Mouse (Mus musculus) thymus, adult 18-20 months (tissue): ENCODE results near the gene Pdcd4.

Source experiments
- DNase-seq, 2 experiments: peaks; one replicate each; pipeline ENCODE4 v3.0.0; 2022; ENCODE audit warnings: mixed read lengths in 2 of 2

The Pdcd4 gene

GRCm38 (mm10) chr19:53892061-53892460 lies at the start of gene Pdcd4:
Gene Pdcd4, plus strand, starts transcription at chr19:53892231.
- DNase-seq: peak in 1 of 2 experiments; percentile 37

GRCm38 (mm10) chr19:53843972-53844371 lies 48.1 kb upstream of the Pdcd4 start:
- DNase-seq: no peak

- no peak for DNase-seq
Observed at GRCm38 (mm10) chr19:53848272-53848995, 43.6 kb upstream of the Pdcd4 start.

- no peak for DNase-seq
Observed at GRCm38 (mm10) chr19:53850166-53850922, 41.7 kb upstream of the Pdcd4 start.

DNA sequence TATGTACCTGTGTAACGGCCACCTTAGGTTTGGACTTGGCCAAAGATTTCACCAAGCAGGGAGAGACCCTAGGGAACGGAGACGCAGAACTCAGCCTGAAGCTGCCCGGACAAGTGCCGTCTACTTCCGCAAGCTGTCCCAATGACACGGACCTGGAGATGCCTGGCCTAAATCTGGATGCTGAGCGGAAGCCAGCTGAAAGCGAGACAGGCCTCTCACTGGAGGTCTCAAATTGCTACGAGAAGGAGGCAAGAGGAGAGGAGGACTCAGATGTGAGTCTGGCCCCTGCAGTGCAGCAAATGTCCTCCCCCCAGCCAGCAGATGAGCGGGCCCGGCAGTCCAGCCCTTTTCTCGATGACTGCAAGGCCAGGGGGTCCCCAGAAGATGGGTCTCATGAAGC lies 40.7 kb upstream of the Pdcd4 start:
- no peak for DNase-seq

DNA sequence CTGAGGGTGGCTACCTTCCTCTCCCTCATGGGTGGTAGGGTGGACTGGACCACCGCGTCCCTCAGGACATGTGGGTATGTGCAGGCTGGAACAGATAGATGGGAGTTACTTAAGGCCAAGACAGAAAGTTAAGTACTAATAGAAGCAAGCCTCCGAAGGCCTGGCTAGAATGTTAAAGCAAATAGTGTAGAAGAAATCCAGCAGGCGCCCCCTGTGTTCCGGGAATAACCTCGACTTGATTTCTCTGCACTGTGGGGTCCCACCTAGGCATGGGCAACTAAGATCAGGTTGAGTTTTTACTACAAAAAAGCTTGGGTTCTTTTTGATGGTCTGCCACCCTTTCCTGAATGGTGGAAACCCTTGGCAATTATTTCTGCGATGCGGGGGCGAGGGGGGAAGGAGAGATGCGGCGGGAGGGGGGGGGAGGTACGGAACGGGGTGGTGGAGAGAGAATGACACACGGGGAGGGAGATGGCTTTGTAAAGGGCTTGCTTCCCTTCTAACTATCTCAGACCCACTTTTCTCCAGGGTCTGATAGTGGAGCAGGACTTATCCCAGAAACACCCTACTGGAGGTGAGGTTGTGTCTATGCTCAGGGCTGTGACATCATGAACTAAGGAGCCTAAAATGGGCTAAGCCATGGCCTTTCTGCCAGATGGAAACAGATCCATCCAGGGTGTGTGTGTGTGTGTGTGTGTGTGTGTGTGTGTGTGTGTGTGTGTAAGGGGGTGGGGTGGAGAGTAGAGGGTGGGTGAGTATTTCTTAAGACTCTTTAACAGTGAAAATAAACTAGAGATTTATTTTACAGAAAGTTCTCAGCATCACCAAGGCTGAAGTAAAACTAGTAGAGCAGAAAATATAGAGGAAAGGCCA lies 40.0 kb upstream of the Pdcd4 start:
- no peak for DNase-seq

DNA sequence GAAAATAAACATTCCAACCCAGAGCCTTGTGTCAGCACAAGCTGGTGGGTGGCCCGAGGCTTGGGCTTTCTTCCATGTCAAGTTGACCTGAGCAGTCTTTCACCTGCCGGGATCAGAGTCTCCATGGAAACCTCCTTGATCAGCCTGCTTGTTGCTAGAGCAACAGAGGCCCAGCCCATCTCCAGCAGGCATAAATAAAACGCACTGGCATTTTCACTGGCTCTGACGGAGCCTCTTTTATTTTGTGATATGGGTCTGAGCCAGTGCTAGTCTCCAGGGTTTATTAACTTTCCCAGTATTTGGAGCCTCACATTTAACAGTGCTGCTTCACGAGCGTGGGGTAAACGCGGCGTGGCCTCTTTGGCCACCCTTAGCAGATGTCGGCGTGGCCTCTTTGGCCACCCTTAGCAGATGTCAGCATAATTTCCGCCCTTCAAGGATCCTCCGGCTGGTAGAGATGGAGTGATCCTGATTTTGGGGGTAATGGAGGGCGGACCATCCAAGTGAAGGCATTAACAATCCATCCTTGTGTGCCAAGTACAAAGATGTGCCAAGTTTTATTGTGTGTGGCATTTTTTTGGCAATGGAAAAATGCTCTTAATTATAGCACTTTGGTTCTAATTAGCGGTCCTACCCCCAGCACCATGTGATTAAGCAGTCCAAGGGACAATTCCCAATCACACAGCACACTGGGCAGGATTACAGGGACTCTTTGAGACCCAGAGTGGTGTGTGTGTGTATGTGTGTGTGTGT lies 39.2 kb upstream of the Pdcd4 start:
- DNase-seq: no peak

- no peak for DNase-seq
Observed at GRCm38 (mm10) chr19:53854978-53855377, 37.1 kb upstream of the Pdcd4 start.

DNA sequence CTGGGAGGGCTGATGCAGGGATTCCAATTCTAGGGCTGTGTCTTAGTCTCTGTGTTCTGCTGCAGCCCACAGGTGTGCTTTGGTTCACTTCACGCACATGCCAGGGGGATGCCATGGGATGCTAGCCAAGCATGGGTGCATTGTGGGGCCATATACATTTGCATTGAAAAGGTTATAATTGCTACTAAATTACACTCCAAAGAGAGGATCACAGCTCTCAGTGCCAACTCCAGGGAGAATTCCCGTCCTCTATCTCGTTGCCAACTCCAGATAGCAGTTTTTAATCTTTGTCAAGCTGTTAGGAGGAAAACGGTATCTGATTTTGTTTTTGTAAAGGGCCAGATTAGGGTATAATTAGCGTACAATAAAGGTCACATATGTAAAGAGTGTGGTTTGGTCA lies 36.2 kb upstream of the Pdcd4 start:
- no peak for DNase-seq

- DNase-seq: no peak
Observed at GRCm38 (mm10) chr19:53856794-53857193, 35.2 kb upstream of the Pdcd4 start.

GRCm38 (mm10) chr19:53857962-53858361 lies 34.1 kb upstream of the Pdcd4 start:
- DNase-seq: no peak

GRCm38 (mm10) chr19:53859149-53859548 lies 32.9 kb upstream of the Pdcd4 start:
- no peak for DNase-seq

GRCm38 (mm10) chr19:53859593-53859992 lies 32.4 kb upstream of the Pdcd4 start:
- DNase-seq: no peak

DNA sequence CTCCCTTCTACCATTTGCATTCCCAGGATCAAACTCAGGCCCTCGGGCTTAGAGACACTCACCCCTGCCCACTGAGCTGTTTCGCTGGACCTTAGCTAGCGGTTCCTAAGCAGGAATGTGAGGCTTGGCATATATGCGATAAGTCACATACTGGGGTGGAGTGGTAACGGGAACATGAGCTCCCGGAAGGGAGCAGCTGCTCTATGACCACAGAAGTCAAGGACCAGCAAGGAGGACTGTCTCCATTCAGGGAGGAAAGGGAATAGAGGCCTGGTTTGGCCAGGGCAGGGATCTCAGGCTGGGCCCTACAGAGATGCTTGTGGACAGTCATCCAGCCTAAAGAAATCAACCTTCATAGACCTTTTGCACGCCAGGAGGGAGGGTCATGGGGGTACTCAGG lies 30.7 kb upstream of the Pdcd4 start:
- DNase-seq: no peak

GRCm38 (mm10) chr19:53862573-53863246 lies 29.3 kb upstream of the Pdcd4 start:
- DNase-seq: no peak

GRCm38 (mm10) chr19:53867238-53867637 lies 24.8 kb upstream of the Pdcd4 start:
- DNase-seq: no peak

GRCm38 (mm10) chr19:53868125-53868524 lies 23.9 kb upstream of the Pdcd4 start:
- no peak for DNase-seq

DNA sequence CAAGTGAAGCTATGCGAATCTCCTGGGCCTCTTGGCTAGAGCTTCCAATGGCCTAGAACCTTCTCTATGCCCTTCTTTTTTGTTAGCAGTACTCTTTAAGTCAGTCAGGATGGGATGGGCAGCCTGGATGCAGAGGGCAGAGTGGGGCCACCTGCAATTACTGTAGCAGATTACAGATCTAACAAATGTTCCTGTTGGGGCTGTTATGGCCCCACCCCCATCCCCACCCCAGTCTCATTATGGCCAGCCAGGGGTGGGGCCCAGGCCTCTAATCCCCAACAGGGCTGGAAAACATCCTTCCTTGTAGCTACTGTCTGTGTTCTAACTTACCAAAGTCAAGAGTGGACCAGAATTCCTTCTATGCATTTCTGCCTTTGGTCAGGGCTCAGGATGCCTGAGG lies 23.2 kb upstream of the Pdcd4 start:
- no peak for DNase-seq

- DNase-seq: no peak
Observed at GRCm38 (mm10) chr19:53869427-53870385, 22.3 kb upstream of the Pdcd4 start.

DNA sequence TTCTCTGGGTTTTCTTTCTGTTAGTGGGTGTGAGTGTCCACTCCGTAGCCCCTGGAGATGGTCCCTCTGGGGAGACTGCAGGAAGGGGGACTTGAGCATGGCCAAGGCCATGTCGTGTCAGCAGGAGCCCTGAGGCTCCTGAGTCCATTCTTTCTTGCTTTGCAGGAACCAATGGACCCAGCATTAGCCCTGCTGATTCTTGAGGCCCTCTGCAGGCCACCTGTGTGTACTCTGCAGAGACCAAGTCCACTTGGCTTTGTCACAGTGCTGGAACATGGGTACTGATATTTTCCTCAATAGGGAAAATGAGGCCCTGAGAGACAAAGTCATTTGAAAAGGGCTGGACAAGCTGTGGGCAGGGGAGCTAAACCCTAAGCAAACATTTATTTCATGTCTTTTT lies 21.5 kb upstream of the Pdcd4 start:
- DNase-seq: no peak

GRCm38 (mm10) chr19:53871502-53871901 lies 20.5 kb upstream of the Pdcd4 start:
- DNase-seq: no peak
